Mouse (Mus musculus) v-Abl transformed pro-B cells (cell line): ENCODE measurements around the gene Smap1.

Source experiments
- in situ Hi-C, 2 experiments: fragments of 400-800 bp; cut with MboI; formaldehyde crosslinking; loops; one replicate each; pipeline ENCODE4 v1.15.1; 2025; ENCODE audit not compliant: unreplicated experiment in 2 of 2

Smap1 gene

GRCm38 (mm10) chr1:23923779-23924708 is 1.9 kb upstream of the Smap1 start:
- in situ Hi-C loops = loop anchor here in 1 of 2 experiments (10.0 to 25.0 kb wide), 3 partner anchors 81 to 539 kb away; partner anchors contain the start of gene Sdhaf4

- in situ Hi-C loops = loop anchor here in 1 of 2 experiments (10.0 to 25.0 kb wide), 3 partner anchors 82 to 538 kb away; partner anchors contain the start of gene Sdhaf4
Measured at GRCm38 (mm10) chr1:23922530-23922884, 390 bp upstream of the Smap1 start.

- in situ Hi-C loops = loop anchor here in 1 of 2 experiments (10.0 to 25.0 kb wide), 3 partner anchors 85 to 535 kb away; partner anchors contain the start of gene Sdhaf4
Measured at GRCm38 (mm10) chr1:23920275-23920674, 1.8 kb downstream of the Smap1 start.

GRCm38 (mm10) chr1:23919086-23919485 is 3.0 kb downstream of the Smap1 start:
- in situ Hi-C loops = loop anchor here (5.0 to 25.0 kb wide), 3 partner anchors 88 to 207 kb away; partner anchors contain the start of gene Sdhaf4 (in 1 of the 2)

- in situ Hi-C loops = loop anchor here (5.0 to 25.0 kb wide), 3 partner anchors 92 to 203 kb away; partner anchors contain the start of gene Sdhaf4 (in 1 of the 2)
Measured at GRCm38 (mm10) chr1:23915483-23915882, 6.6 kb downstream of the Smap1 start.

- in situ Hi-C loops = loop anchor here (10.0 to 25.0 kb wide), 2 partner anchors 198 to 201 kb away; no protein-coding TSS in a partner anchor
Measured at GRCm38 (mm10) chr1:23912988-23913387, 9.1 kb downstream of the Smap1 start.

GRCm38 (mm10) chr1:23906082-23906481 is 16.0 kb downstream of the Smap1 start:
- in situ Hi-C loops = loop anchor here in 1 of 2 experiments (10.0 to 25.0 kb wide), 2 partner anchors 129 to 194 kb away; no protein-coding TSS in a partner anchor

GRCm38 (mm10) chr1:23903340-23903739 is 18.8 kb downstream of the Smap1 start:
- in situ Hi-C loops = loop anchor here in 1 of 2 experiments (10.0 to 25.0 kb wide), 2 partner anchors 131 to 191 kb away; no protein-coding TSS in a partner anchor

- in situ Hi-C loops = loop anchor here in 1 of 2 experiments (10.0 to 25.0 kb wide), 2 partner anchors 132 to 190 kb away; no protein-coding TSS in a partner anchor
Measured at GRCm38 (mm10) chr1:23902736-23903135, 19.4 kb downstream of the Smap1 start.

GRCm38 (mm10) chr1:23899647-23900020 is 22.5 kb downstream of the Smap1 start:
- in situ Hi-C loops = loop anchor here in 1 of 2 experiments (10.0 to 25.0 kb wide), 2 partner anchors 135 to 187 kb away; no protein-coding TSS in a partner anchor

- in situ Hi-C loops = no loop called here
Measured at GRCm38 (mm10) chr1:23899020-23899646, 23.0 kb downstream of the Smap1 start.

GRCm38 (mm10) chr1:23892072-23892471 is 30.0 kb downstream of the Smap1 start:
- in situ Hi-C loops = no loop called here

- in situ Hi-C loops = no loop called here
Measured at GRCm38 (mm10) chr1:23884914-23885313, 37.2 kb downstream of the Smap1 start.

- in situ Hi-C loops = no loop called here
Measured at GRCm38 (mm10) chr1:23884087-23884668, 37.9 kb downstream of the Smap1 start.

GRCm38 (mm10) chr1:23882681-23883080 is 39.4 kb downstream of the Smap1 start:
- in situ Hi-C loops = no loop called here

GRCm38 (mm10) chr1:23872194-23872593 is 49.9 kb downstream of the Smap1 start:
- in situ Hi-C loops = no loop called here

- in situ Hi-C loops = no loop called here
Measured at GRCm38 (mm10) chr1:23867350-23867862, 54.7 kb downstream of the Smap1 start.

GRCm38 (mm10) chr1:23865566-23865965 is 56.6 kb downstream of the Smap1 start:
- in situ Hi-C loops = no loop called here

- in situ Hi-C loops = no loop called here
Measured at GRCm38 (mm10) chr1:23860944-23861343, 61.2 kb downstream of the Smap1 start.

GRCm38 (mm10) chr1:23855623-23856022 is 66.5 kb downstream of the Smap1 start:
- in situ Hi-C loops = no loop called here
